Mouse (Mus musculus): ENCODE data around the gene 4931440F15Rik.
"Not testable (repeated sequence)": the region's sequence is repeated elsewhere in the genome, so short reads cannot be mapped to it uniquely, and the experiment has no call there.

Gene 4931440F15Rik

GRCm38 (mm10) chr11:29825271-29825718 is at the start of gene 4931440F15Rik:
Gene 4931440F15Rik, minus strand, starts transcription at chr11:29825668.
- DNase-seq (ENCODE audit: low spot score in 2 of 2) = not testable (repeated sequence)

- DNase-seq (ENCODE audit: low spot score in 2 of 2) = not testable (repeated sequence)
These were observed 49.3 kb upstream of the 4931440F15Rik start for GRCm38 (mm10) chr11:29874781-29875180.

- DNase-seq (ENCODE audit: low spot score in 2 of 2) = no peak
These were observed 44.7 kb upstream of the 4931440F15Rik start for GRCm38 (mm10) chr11:29870174-29870573.

GRCm38 (mm10) chr11:29864269-29864668 is 38.8 kb upstream of the 4931440F15Rik start:
- no peak for DNase-seq (ENCODE audit: low spot score in 2 of 2)

GRCm38 (mm10) chr11:29861750-29862397 is 36.4 kb upstream of the 4931440F15Rik start:
- peak in 1 of 2 experiments; percentile 29 for DNase-seq (ENCODE audit: low spot score in 2 of 2)

- DNase-seq (ENCODE audit: low spot score in 2 of 2) = no peak
These were observed 35.6 kb upstream of the 4931440F15Rik start for GRCm38 (mm10) chr11:29861040-29861439.

- DNase-seq (ENCODE audit: low spot score in 2 of 2) = no peak
These were observed 15.2 kb upstream of the 4931440F15Rik start for GRCm38 (mm10) chr11:29840606-29841227.

- no peak for DNase-seq (ENCODE audit: low spot score in 2 of 2)
These were observed 14.3 kb upstream of the 4931440F15Rik start for GRCm38 (mm10) chr11:29839781-29840180.

GRCm38 (mm10) chr11:29837066-29837465 is 11.6 kb upstream of the 4931440F15Rik start:
- DNase-seq (ENCODE audit: low spot score in 2 of 2) = no peak

GRCm38 (mm10) chr11:29827729-29828128 is 2.3 kb upstream of the 4931440F15Rik start:
- DNase-seq (ENCODE audit: low spot score in 2 of 2) = no peak

GRCm38 (mm10) chr11:29826001-29826400 is 533 bp upstream of the 4931440F15Rik start:
- DNase-seq (ENCODE audit: low spot score in 2 of 2) = no peak

GRCm38 (mm10) chr11:29824474-29825270 is 796 bp downstream of the 4931440F15Rik start:
- not testable (repeated sequence) for DNase-seq (ENCODE audit: low spot score in 2 of 2)

GRCm38 (mm10) chr11:29823141-29823540 is 2.3 kb downstream of the 4931440F15Rik start:
- no peak for DNase-seq (ENCODE audit: low spot score in 2 of 2)

- DNase-seq (ENCODE audit: low spot score in 2 of 2) = no peak
These were observed 9.8 kb downstream of the 4931440F15Rik start for GRCm38 (mm10) chr11:29815670-29816069.

GRCm38 (mm10) chr11:29815261-29815660 is 10.2 kb downstream of the 4931440F15Rik start:
- DNase-seq (ENCODE audit: low spot score in 2 of 2) = no peak

- DNase-seq (ENCODE audit: low spot score in 2 of 2) = no peak
These were observed 12.2 kb downstream of the 4931440F15Rik start for GRCm38 (mm10) chr11:29813267-29813666.

- DNase-seq (ENCODE audit: low spot score in 2 of 2) = no peak
These were observed 13.0 kb downstream of the 4931440F15Rik start for GRCm38 (mm10) chr11:29812475-29812874.

GRCm38 (mm10) chr11:29810324-29810723 is 15.1 kb downstream of the 4931440F15Rik start:
- DNase-seq (ENCODE audit: low spot score in 2 of 2) = no peak

GRCm38 (mm10) chr11:29808981-29809589 is 16.4 kb downstream of the 4931440F15Rik start:
- DNase-seq (ENCODE audit: low spot score in 2 of 2) = no peak

- peak in 1 of 2 experiments; percentile 43 for DNase-seq (ENCODE audit: low spot score in 2 of 2)
These were observed 17.1 kb downstream of the 4931440F15Rik start for GRCm38 (mm10) chr11:29808173-29808980.

GRCm38 (mm10) chr11:29807325-29807724 is 18.1 kb downstream of the 4931440F15Rik start:
- DNase-seq (ENCODE audit: low spot score in 2 of 2) = no peak
